Mouse (Mus musculus): ENCODE measurements around the gene Cpb2.

The Cpb2 gene

GRCm38 (mm10) chr14:75246024-75247000, 4.2 kb downstream of the Cpb2 start:
- no peak for DNase-seq (ENCODE audit: low read depth, low spot score)

- DNase-seq (ENCODE audit: low read depth, low spot score), result no peak
Observed at GRCm38 (mm10) chr14:75250432-75250831, 8.3 kb downstream of the Cpb2 start.

- no peak for DNase-seq (ENCODE audit: low read depth, low spot score)
Observed at GRCm38 (mm10) chr14:75256521-75256920, 14.4 kb downstream of the Cpb2 start.

GRCm38 (mm10) chr14:75269531-75269930, 27.4 kb downstream of the Cpb2 start:
- no peak for DNase-seq (ENCODE audit: low read depth, low spot score)

GRCm38 (mm10) chr14:75279716-75280115, 37.6 kb downstream of the Cpb2 start:
- DNase-seq (ENCODE audit: low read depth, low spot score), result no peak

GRCm38 (mm10) chr14:75280406-75280805, 38.3 kb downstream of the Cpb2 start:
- DNase-seq (ENCODE audit: low read depth, low spot score), result no peak

- DNase-seq (ENCODE audit: low read depth, low spot score), result no peak
Observed at GRCm38 (mm10) chr14:75283609-75284192, 41.6 kb downstream of the Cpb2 start.

- peak; percentile 98 for DNase-seq (ENCODE audit: low read depth, low spot score)
Observed at GRCm38 (mm10) chr14:75284193-75284915, 42.3 kb downstream of the Cpb2 start, which contains the start of gene Zc3h13. Gene Zc3h13 (plus strand): TSS chr14:75284373.

GRCm38 (mm10) chr14:75301081-75301480, 59.0 kb downstream of the Cpb2 start:
- peak; percentile 14 for DNase-seq (ENCODE audit: low read depth, low spot score)

GRCm38 (mm10) chr14:75303807-75304206, 61.7 kb downstream of the Cpb2 start:
- no peak for DNase-seq (ENCODE audit: low read depth, low spot score)

- DNase-seq (ENCODE audit: low read depth, low spot score), result no peak
Observed at GRCm38 (mm10) chr14:75307855-75308254, 65.8 kb downstream of the Cpb2 start.

- no peak for DNase-seq (ENCODE audit: low read depth, low spot score)
Observed at GRCm38 (mm10) chr14:75309336-75309992, 67.4 kb downstream of the Cpb2 start.

- no peak for DNase-seq (ENCODE audit: low read depth, low spot score)
Observed at GRCm38 (mm10) chr14:75314484-75314883, 72.4 kb downstream of the Cpb2 start.

GRCm38 (mm10) chr14:75318736-75319135, 76.6 kb downstream of the Cpb2 start:
- DNase-seq (ENCODE audit: low read depth, low spot score), result peak; percentile 66

GRCm38 (mm10) chr14:75320269-75320668, 78.2 kb downstream of the Cpb2 start:
- DNase-seq (ENCODE audit: low read depth, low spot score), result peak; percentile 34

- DNase-seq (ENCODE audit: low read depth, low spot score), result no peak
Observed at GRCm38 (mm10) chr14:75323354-75323753, 81.3 kb downstream of the Cpb2 start.

- no peak for DNase-seq (ENCODE audit: low read depth, low spot score)
Observed at GRCm38 (mm10) chr14:75328062-75328461, 86.0 kb downstream of the Cpb2 start.

- DNase-seq (ENCODE audit: low read depth, low spot score), result peak; percentile 38
Observed at GRCm38 (mm10) chr14:75330621-75331020, 88.5 kb downstream of the Cpb2 start.
